Mouse (Mus musculus) bone marrow, adult 2 months (tissue): Measurements from ENCODE around the gene Olfr1392. TPM values are rescaled to one million over a fixed set of nuclear protein-coding genes. Genes with fewer than 3 reads are reported as not detected.

Experiments
- H3K27ac ChIP-seq: fragments of 200-500 bp; 2 replicates; pipeline ENCODE4 v1.5.1; 2012; ENCODE audit warnings: low read depth, mild to moderate bottlenecking, control low read depth, inconsistent platforms, low read length; ENCODE audit not compliant: control insufficient read depth, poor library complexity, insufficient read depth
- H3K4me1 ChIP-seq: fragments of 200-500 bp; 2 replicates; pipeline ENCODE4 v1.6.1; 2011; ENCODE audit warnings: low read length; ENCODE audit not compliant: control insufficient read depth, insufficient read depth
- H3K4me3 ChIP-seq: fragments of 200-500 bp; replicated peaks from 2 replicates; pipeline ENCODE3; 2011; ENCODE audit warnings: mild to moderate bottlenecking, low read depth, low read length, control low read depth; ENCODE audit not compliant: control insufficient read depth
- CTCF ChIP-seq: fragments of 200-500 bp; IDR thresholded peaks from 2 replicates; pipeline ENCODE4 v1.5.1; 2011; ENCODE audit warnings: low read length, control low read depth; ENCODE audit not compliant: control insufficient read depth, insufficient read depth
- POLR2A ChIP-seq: fragments of 200-500 bp; IDR thresholded peaks from 2 replicates; pipeline ENCODE4 v1.6.1; 2011; ENCODE audit warnings: low read depth, mild to moderate bottlenecking, control low read depth, low read length, borderline replicate concordance; ENCODE audit not compliant: control insufficient read depth
- WGBS: fragments of 180-500 bp; shearing (Covaris S2); methylation state at CpG from one replicate; pipeline ENCODE4 v1.1.7; 2018; 5-methylcytosine and 5-hydroxymethylcytosine counted together
- polyA plus RNA-seq: library from polyadenylated mRNA; stranded (reverse); fragments of >200 nt; gene quantifications from 2 replicates; pipeline ENCODE4 v1.2.4, GENCODE M21; 2011; ENCODE audit warnings: low replicate concordance; ENCODE audit not compliant: missing spikeins, insufficient read depth, insufficient read length

The Olfr1392 gene
- polyA plus RNA-seq, 1 experiment, result not detected

- TF ChIP-seq POLR2A (peak; percentile 98), CTCF (0 out of 2 replicates have a peak, but pooled peaks have one; percentile 32)
- Histone ChIP-seq H3K4me3 (peak overlapping the region; percentile 70), H3K4me1 (peaks cover 15% of the 10 kb centered on the region), H3K27ac (peak overlapping the region; percentile 99)
- under 1% methylated on average over 45 of the region's 45 CpGs for WGBS
These were observed 34.4 kb upstream of the Olfr1392 start for GRCm38 (mm10) chr11:49250422-49251379.

DNA sequence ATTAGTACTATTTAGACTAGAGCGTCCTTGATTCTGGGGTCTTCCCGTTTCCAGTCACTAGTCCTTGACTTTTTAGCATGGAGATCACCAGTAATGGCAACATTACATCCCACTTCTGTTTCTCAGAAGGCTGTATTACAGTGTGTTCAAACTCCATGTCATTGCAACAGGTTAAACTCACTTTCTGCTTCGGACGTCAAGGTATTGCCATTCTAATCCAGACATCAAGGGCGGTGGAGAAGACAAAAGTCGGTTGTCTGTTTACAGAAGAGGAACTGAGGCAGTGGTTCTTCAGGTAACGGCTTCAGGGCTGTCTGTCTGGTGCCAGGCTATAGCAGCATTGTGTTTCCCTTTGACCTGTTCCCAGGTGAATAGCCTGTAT is 33.7 kb upstream of the Olfr1392 start:
- 1% methylated on average over 7 of the region's 7 CpGs for WGBS
- TF ChIP-seq CTCF (no peak), POLR2A (no peak)
- peak overlapping the region; percentile 70 for H3K4me3 ChIP-seq
- H3K4me1 ChIP-seq, result peaks cover 15% of the 10 kb centered on the region
- H3K27ac ChIP-seq, result peak overlapping the region; percentile 99; the same call in 1 of the 2 replicates

DNA sequence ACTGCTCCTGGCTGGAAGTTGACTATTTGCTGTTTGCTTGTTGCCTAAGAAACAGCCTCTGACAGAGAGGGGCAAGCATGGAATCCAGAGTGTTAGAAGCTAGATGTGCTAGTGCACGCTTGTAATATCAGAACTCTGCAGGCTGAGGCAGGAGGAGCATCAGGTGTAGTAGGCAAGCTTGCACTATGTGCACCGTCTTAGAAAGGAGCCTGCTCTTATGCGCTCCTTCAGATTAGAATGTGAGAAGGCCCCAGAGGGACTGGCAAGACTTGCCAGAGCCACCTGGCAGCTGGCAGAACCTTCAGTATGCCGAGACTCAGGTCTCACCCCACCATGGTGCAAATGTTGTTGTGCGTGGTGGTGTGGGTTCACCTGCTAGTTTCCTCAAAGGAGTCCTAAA is 33.0 kb upstream of the Olfr1392 start:
- 7% methylated on average over 5 of the region's 5 CpGs for whole genome bisulfite sequencing
- peak overlapping the region; percentile 51 for H3K4me3 ChIP-seq
- H3K4me1 ChIP-seq, result peaks cover 13% of the 10 kb centered on the region
- TF ChIP-seq POLR2A, result no peak
- no peak for TF ChIP-seq CTCF
- H3K27ac ChIP-seq, result peak overlapping the region; percentile 35

- no peak overlapping the region for H3K27ac ChIP-seq
- 33% methylated on average over 6 of the region's 6 CpGs for WGBS
- H3K4me1 ChIP-seq, result peaks cover 12% of the 10 kb centered on the region
- no peak for TF ChIP-seq CTCF
- TF ChIP-seq POLR2A, result no peak
- H3K4me3 ChIP-seq, result no peak overlapping the region
These were observed 32.0 kb upstream of the Olfr1392 start for GRCm38 (mm10) chr11:49253035-49253434.

DNA sequence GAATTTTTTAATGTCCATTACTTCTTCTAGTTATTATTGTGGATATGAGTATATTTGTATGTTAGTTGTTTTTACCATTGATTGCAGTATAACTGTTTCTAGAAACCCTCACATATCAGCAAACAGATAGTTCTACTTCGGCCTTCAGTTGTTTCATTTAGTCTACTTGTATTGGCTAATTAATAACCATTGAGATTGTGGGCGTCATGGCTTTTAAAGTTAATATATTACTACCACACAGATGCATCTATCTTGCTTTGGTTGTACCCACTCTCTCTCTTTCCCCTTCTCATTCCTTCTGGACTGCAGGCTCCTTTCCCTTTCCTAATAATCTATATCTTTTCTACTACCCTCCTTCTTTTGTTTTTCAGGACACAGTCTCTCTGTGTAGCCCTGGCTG is 25.8 kb upstream of the Olfr1392 start:
- 86% methylated on average over 2 of the region's 2 CpGs for WGBS
- H3K4me1 ChIP-seq, result peaks cover 1% of the 10 kb centered on the region; the same call in 1 of the 2 replicates
- no peak overlapping the region for H3K4me3 ChIP-seq
- TF ChIP-seq POLR2A, result no peak
- TF ChIP-seq CTCF, result no peak
- H3K27ac ChIP-seq, result no peak overlapping the region

DNA sequence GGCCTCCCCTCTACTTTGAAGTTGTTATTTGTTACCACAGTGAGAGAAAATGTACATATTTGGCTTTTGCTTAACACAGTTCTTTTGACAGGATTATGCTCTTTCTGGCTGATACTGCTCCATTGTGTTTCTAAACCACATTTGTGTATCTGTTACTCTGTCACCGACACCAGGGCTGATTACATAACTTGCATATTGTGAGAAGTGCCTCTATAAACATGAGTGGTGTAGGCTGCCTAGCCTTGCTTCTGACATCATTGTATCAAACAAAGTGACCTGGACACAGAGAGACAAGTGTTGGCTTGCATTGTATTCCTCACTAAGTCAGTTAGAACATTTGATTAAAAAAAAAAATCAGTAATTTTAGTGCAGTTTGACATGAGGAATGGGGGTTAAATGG is 25.3 kb upstream of the Olfr1392 start:
- Histone ChIP-seq H3K4me3 (no peak overlapping the region), H3K27ac (no peak overlapping the region), H3K4me1 (peaks cover 1% of the 10 kb centered on the region; the same call in 1 of the 2 replicates)
- TF ChIP-seq POLR2A (no peak), CTCF (no peak)
- WGBS, result 5% methylated on average over 1 of the region's 1 CpGs

DNA sequence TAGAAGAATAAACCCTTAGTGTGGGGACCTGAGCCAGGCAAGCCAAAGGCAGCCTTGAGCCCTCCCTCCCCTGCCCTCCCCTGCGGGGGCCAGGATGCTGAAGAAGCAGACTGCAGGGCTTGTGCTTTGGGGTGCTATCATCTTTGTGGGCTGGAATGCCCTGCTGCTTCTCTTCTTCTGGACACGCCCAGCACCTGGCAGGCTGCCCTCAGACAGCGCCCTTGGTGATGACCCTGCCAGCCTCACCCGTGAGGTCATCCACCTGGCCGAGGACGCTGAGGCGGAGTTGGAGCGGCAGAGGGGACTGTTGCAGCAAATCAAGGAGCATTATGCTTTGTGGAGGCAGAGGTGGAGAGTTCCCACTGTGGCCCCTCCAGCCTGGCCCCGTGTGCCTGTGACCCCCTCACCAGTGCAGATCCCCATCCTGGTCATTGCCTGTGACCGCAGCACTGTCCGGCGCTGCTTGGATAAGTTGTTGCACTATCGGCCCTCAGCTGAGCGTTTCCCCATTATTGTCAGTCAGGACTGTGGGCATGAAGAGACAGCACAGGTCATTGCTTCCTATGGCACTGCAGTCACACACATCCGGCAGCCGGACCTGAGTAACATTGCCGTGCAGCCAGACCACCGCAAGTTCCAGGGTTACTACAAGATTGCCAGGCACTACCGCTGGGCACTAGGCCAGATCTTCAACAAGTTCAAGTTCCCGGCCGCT is 24.3 kb upstream of the Olfr1392 start:
- 87% methylated on average over 21 of the region's 21 CpGs for WGBS
- Histone ChIP-seq H3K4me3 (no peak overlapping the region), H3K4me1 (no peaks in the 10 kb centered on the region; the same call in 1 of the 2 replicates), H3K27ac (no peak overlapping the region)
- TF ChIP-seq CTCF (no peak), POLR2A (no peak)

DNA sequence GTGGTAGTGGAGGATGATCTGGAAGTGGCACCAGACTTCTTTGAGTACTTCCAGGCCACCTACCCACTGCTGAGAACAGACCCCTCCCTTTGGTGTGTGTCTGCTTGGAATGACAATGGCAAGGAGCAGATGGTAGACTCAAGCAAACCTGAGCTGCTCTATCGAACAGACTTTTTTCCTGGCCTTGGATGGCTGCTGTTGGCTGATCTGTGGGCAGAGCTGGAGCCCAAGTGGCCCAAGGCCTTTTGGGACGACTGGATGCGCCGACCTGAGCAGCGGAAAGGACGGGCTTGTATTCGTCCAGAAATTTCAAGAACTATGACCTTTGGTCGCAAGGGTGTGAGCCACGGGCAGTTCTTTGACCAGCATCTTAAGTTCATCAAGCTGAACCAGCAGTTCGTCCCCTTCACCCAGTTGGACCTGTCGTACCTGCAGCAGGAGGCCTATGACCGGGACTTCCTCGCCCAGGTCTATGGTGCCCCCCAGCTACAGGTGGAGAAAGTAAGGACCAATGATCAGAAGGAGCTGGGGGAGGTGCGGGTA is 23.7 kb upstream of the Olfr1392 start:
- H3K4me1 ChIP-seq, result no peaks in the 10 kb centered on the region; the same call in 1 of the 2 replicates
- WGBS, result 92% methylated on average over 14 of the region's 14 CpGs
- no peak overlapping the region for H3K27ac ChIP-seq
- no peak for TF ChIP-seq CTCF
- no peak for TF ChIP-seq POLR2A
- H3K4me3 ChIP-seq, result no peak overlapping the region
